Mouse (Mus musculus) heart, embryonic 16.5 days (tissue): Measurements from ENCODE around the gene Spock3. TPM values are rescaled to one million over a fixed set of nuclear protein-coding genes. Genes with fewer than 3 reads are reported as not detected.

Experiments used
- ATAC-seq: fragments of 200-750 bp; cut with Nextera tagmentation; replicated peaks from 2 replicates; pipeline ENCODE4 v1.8.0; 2017; ENCODE audit warnings: moderate number of reproducible peaks; ENCODE audit not compliant: insufficient read depth, low FRiP score; ENCODE audit errors: extremely low read depth
- H3K27ac ChIP-seq: fragments of 300-500 bp; sonication (generic); 2 replicates; pipeline ENCODE4 v1.5.1; 2014; ENCODE audit warnings: mild to moderate bottlenecking, low read length, control low read depth, moderate library complexity
- H3K27me3 ChIP-seq: fragments of 300-500 bp; sonication (generic); 2 replicates; pipeline ENCODE4 v1.6.1; 2014; ENCODE audit warnings: low read length, mixed read lengths; ENCODE audit not compliant: control insufficient read depth, insufficient read depth
- H3K36me3 ChIP-seq: fragments of 300-500 bp; sonication (generic); 2 replicates; pipeline ENCODE4 v1.6.1; 2014; ENCODE audit not compliant: control insufficient read depth, insufficient read depth
- H3K4me1 ChIP-seq: fragments of 300-500 bp; sonication (generic); 2 replicates; pipeline ENCODE4 v1.6.1; 2014; ENCODE audit warnings: low read length, mixed read lengths; ENCODE audit not compliant: control insufficient read depth, insufficient read depth
- H3K4me2 ChIP-seq: fragments of 300-500 bp; sonication (generic); 2 replicates; pipeline ENCODE4 v1.6.1; 2014; ENCODE audit warnings: low read depth, mild to moderate bottlenecking, control low read depth, low read length
- H3K4me3 ChIP-seq: fragments of 300-500 bp; sonication (generic); 2 replicates; pipeline ENCODE4 v1.5.1; 2014; ENCODE audit warnings: mild to moderate bottlenecking, control low read depth, low read length
- H3K9ac ChIP-seq: fragments of 300-500 bp; sonication (generic); 2 replicates; pipeline ENCODE4 v1.6.1; 2014; ENCODE audit warnings: low read length, control low read depth
- H3K9me3 ChIP-seq: fragments of 300-500 bp; sonication (generic); replicated peaks from 2 replicates; pipeline ENCODE4 v1.6.1; 2016; ENCODE audit warnings: low read length; ENCODE audit not compliant: control insufficient read depth
- WGBS: fragments of 180-500 bp; shearing (Covaris S2); extraction: QIAGEN DNeasy Blood & Tissue Kit; methylation state at CpG from one replicate; pipeline ENCODE4 v1.1.7; 2014; 5-methylcytosine and 5-hydroxymethylcytosine counted together
- polyA plus RNA-seq: library from polyadenylated mRNA; unstranded; fragments of >200 nt; fragmentation: Nextera tagmentation; extraction: Ambion mirVana; gene quantifications from 2 replicates; pipeline ENCODE4 v1.2.1, GENCODE M21; 2015

The Spock3 gene
- polyA plus RNA-seq, 1 experiment from 2014 or later: 2.6 TPM

- WGBS: 73% methylated on average over 6 of the region's 6 CpGs
- Histone ChIP-seq H3K4me1 (no peaks in the 10 kb centered on the region), H3K9ac (no peak overlapping the region), H3K4me2 (no peak overlapping the region), H3K27ac (no peak overlapping the region), H3K9me3 (no peaks in the 10 kb centered on the region), H3K36me3 (no peaks in the 10 kb centered on the region), H3K27me3 (no peaks in the 10 kb centered on the region), H3K4me3 (no peak overlapping the region)
- no peak for ATAC-seq
Measured at GRCm38 (mm10) chr8:63368580-63368979, 417.8 kb downstream of the Spock3 start.

- Histone ChIP-seq H3K27me3 (no peaks in the 10 kb centered on the region), H3K4me3 (no peak overlapping the region), H3K4me1 (no peaks in the 10 kb centered on the region), H3K9ac (no peak overlapping the region), H3K27ac (no peak overlapping the region), H3K4me2 (no peak overlapping the region), H3K36me3 (no peaks in the 10 kb centered on the region), H3K9me3 (no peaks in the 10 kb centered on the region)
- ATAC-seq: no peak
Measured at GRCm38 (mm10) chr8:63397659-63398058, 446.9 kb downstream of the Spock3 start.
